Mouse (Mus musculus): ENCODE data around the gene Majin.

The Majin gene

GRCm38 (mm10) chr19:6264200-6264599 is 80.0 kb downstream of the Majin start:
- WGBS: 39% methylated on average over 9 of the region's 9 CpGs

- 90% methylated on average over 8 of the region's 8 CpGs for WGBS
Observed at GRCm38 (mm10) chr19:6264945-6265344, 80.8 kb downstream of the Majin start.

- WGBS: 75% methylated on average over 6 of the region's 6 CpGs
Observed at GRCm38 (mm10) chr19:6265727-6266182, 81.6 kb downstream of the Majin start.

GRCm38 (mm10) chr19:6267306-6268169 is 83.3 kb downstream of the Majin start:
- WGBS: 45% methylated on average over 11 of the region's 11 CpGs

- WGBS: 14% methylated on average over 8 of the region's 8 CpGs
Observed at GRCm38 (mm10) chr19:6268170-6268528, 84.0 kb downstream of the Majin start.

- 78% methylated on average over 7 of the region's 7 CpGs for WGBS
Observed at GRCm38 (mm10) chr19:6268670-6269132, 84.5 kb downstream of the Majin start.

- WGBS: 92% methylated on average over 8 of the region's 8 CpGs
Observed at GRCm38 (mm10) chr19:6269798-6270475, 85.7 kb downstream of the Majin start.

GRCm38 (mm10) chr19:6270661-6271060 is 86.5 kb downstream of the Majin start:
- 86% methylated on average over 9 of the region's 9 CpGs for WGBS

GRCm38 (mm10) chr19:6271206-6271605 is 87.0 kb downstream of the Majin start:
- 72% methylated on average over 8 of the region's 8 CpGs for WGBS

- 88% methylated on average over 7 of the region's 7 CpGs for whole genome bisulfite sequencing
Observed at GRCm38 (mm10) chr19:6272053-6272452, 87.9 kb downstream of the Majin start.

- 51% methylated on average over 4 of the region's 4 CpGs for WGBS
Observed at GRCm38 (mm10) chr19:6272738-6273137, 88.5 kb downstream of the Majin start.

GRCm38 (mm10) chr19:6273592-6273991 is 89.4 kb downstream of the Majin start:
- WGBS: 75% methylated on average over 4 of the region's 4 CpGs

Data from cerebral cortex, adult 2 months (tissue).